Mouse (Mus musculus) liver, embryonic 11.5 days (tissue): ENCODE measurements at regions not wholly inside any gene's neighbourhood (a gene's known extent, or its start where the extent isn't known, plus 50 kb on each side); places are given as distances from the start of the nearest gene placed in this dataset.

Source experiments
- ATAC-seq: fragments of 200-750 bp; cut with Nextera tagmentation; replicated peaks from 2 replicates; pipeline ENCODE4 v1.8.0; 2017; ENCODE audit warnings: moderate number of reproducible peaks, mild to moderate bottlenecking, moderate TSS enrichment, moderate library complexity; ENCODE audit not compliant: low FRiP score
- DNase-seq: peaks from one replicate; pipeline ENCODE4 v3.0.0-alpha.2; 2017; ENCODE audit warnings: low spot score
- H3K27ac ChIP-seq: fragments of 300-500 bp; sonication (generic); 2 replicates; pipeline ENCODE4 v1.5.1; 2014; ENCODE audit warnings: mild to moderate bottlenecking, low read depth, low read length, control low read depth
- H3K27me3 ChIP-seq: fragments of 300-500 bp; sonication (generic); replicated peaks from 2 replicates; pipeline ENCODE4 v1.6.1; 2014; ENCODE audit warnings: low read length, mixed read lengths; ENCODE audit not compliant: control insufficient read depth, insufficient read depth
- H3K36me3 ChIP-seq: fragments of 300-500 bp; sonication (generic); 2 replicates; pipeline ENCODE4 v1.6.1; 2014; ENCODE audit warnings: mild to moderate bottlenecking, low read length, moderate library complexity, mixed read lengths; ENCODE audit not compliant: control insufficient read depth, insufficient read depth
- H3K4me1 ChIP-seq: fragments of 300-500 bp; sonication (generic); replicated peaks from 2 replicates; pipeline ENCODE4 v1.6.1; 2014; ENCODE audit warnings: low read length, mixed read lengths; ENCODE audit not compliant: control insufficient read depth, insufficient read depth
- H3K4me2 ChIP-seq: fragments of 300-500 bp; sonication (generic); 2 replicates; pipeline ENCODE4 v1.6.1; 2014; ENCODE audit warnings: mild to moderate bottlenecking, control low read depth, moderate library complexity
- H3K4me3 ChIP-seq: fragments of 300-500 bp; sonication (generic); 2 replicates; pipeline ENCODE4 v1.5.1; 2014; ENCODE audit warnings: low read depth, low read length, control low read depth
- H3K9ac ChIP-seq: fragments of 300-500 bp; sonication (generic); 2 replicates; pipeline ENCODE4 v1.6.1; 2014; ENCODE audit warnings: low read depth, low read length, control low read depth
- H3K9me3 ChIP-seq: fragments of 300-500 bp; sonication (generic); 2 replicates; pipeline ENCODE4 v1.6.1; 2016; ENCODE audit warnings: low read length, inconsistent platforms, mixed read lengths; ENCODE audit not compliant: control insufficient read depth
- WGBS: fragments of 180-500 bp; shearing (Covaris S2); extraction: QIAGEN DNeasy Blood & Tissue Kit; methylation state at CpG from one replicate; pipeline ENCODE4 v1.1.7; 2014; 5-methylcytosine and 5-hydroxymethylcytosine counted together

GRCm38 (mm10) chr9:85497348-85497747, 170.2 kb upstream of the Tent5a start:
- H3K4me2 ChIP-seq = no peak overlapping the region
- no peaks in the 10 kb centered on the region for H3K36me3 ChIP-seq
- no peaks in the 10 kb centered on the region for H3K4me1 ChIP-seq
- H3K9ac ChIP-seq = no peak overlapping the region
- H3K27ac ChIP-seq = no peak overlapping the region
- ATAC-seq = no peak
- WGBS = 97% methylated on average over 1 of the region's 1 CpGs
- DNase-seq = no peak
- H3K4me3 ChIP-seq = no peak overlapping the region
- no peaks in the 10 kb centered on the region for H3K27me3 ChIP-seq
- H3K9me3 ChIP-seq = no peaks in the 10 kb centered on the region

GRCm38 (mm10) chr9:85496506-85497239, 169.5 kb upstream of the Tent5a start:
- no peaks in the 10 kb centered on the region for H3K9me3 ChIP-seq
- ATAC-seq = no peak
- H3K4me1 ChIP-seq = no peaks in the 10 kb centered on the region
- no peak for DNase-seq
- WGBS = 71% methylated on average over 8 of the region's 8 CpGs
- no peak overlapping the region for H3K9ac ChIP-seq
- H3K4me3 ChIP-seq = no peak overlapping the region
- no peaks in the 10 kb centered on the region for H3K36me3 ChIP-seq
- H3K4me2 ChIP-seq = no peak overlapping the region
- no peak overlapping the region for H3K27ac ChIP-seq
- no peaks in the 10 kb centered on the region for H3K27me3 ChIP-seq

GRCm38 (mm10) chr9:85495056-85495455, 167.9 kb upstream of the Tent5a start:
- 74% methylated on average over 4 of the region's 4 CpGs for WGBS
- H3K36me3 ChIP-seq = no peaks in the 10 kb centered on the region

GRCm38 (mm10) chr9:85493760-85494159, 166.6 kb upstream of the Tent5a start:
- 79% methylated on average over 4 of the region's 4 CpGs for WGBS
- no peak for ATAC-seq

More at GRCm38 (mm10) chr9:85495056-85495455, 167.9 kb upstream of the Tent5a start:
- H3K9ac ChIP-seq = no peak overlapping the region
- no peak for DNase-seq
- H3K27ac ChIP-seq = no peak overlapping the region
- H3K27me3 ChIP-seq = no peaks in the 10 kb centered on the region
- no peaks in the 10 kb centered on the region for H3K9me3 ChIP-seq
- ATAC-seq = no peak
- H3K4me3 ChIP-seq = no peak overlapping the region
- H3K4me1 ChIP-seq = no peaks in the 10 kb centered on the region
- no peak overlapping the region for H3K4me2 ChIP-seq

GRCm38 (mm10) chr9:85490367-85490766, 163.2 kb upstream of the Tent5a start:
- Histone ChIP-seq H3K4me1 (no peaks in the 10 kb centered on the region), H3K27me3 (no peaks in the 10 kb centered on the region), H3K4me2 (no peak overlapping the region), H3K9ac (no peak overlapping the region), H3K36me3 (no peaks in the 10 kb centered on the region), H3K4me3 (no peak overlapping the region), H3K27ac (no peak overlapping the region), H3K9me3 (no peaks in the 10 kb centered on the region)
- ATAC-seq (no peak), DNase-seq (no peak)
- 73% methylated on average over 3 of the region's 3 CpGs for WGBS

More at GRCm38 (mm10) chr9:85493760-85494159, 166.6 kb upstream of the Tent5a start:
- H3K27me3 ChIP-seq = no peaks in the 10 kb centered on the region
- H3K4me2 ChIP-seq = no peak overlapping the region
- DNase-seq = no peak
- H3K9me3 ChIP-seq = no peaks in the 10 kb centered on the region
- H3K4me3 ChIP-seq = no peak overlapping the region
- no peak overlapping the region for H3K27ac ChIP-seq
- no peak overlapping the region for H3K9ac ChIP-seq
- H3K36me3 ChIP-seq = no peaks in the 10 kb centered on the region
- H3K4me1 ChIP-seq = no peaks in the 10 kb centered on the region

- 58% methylated on average over 2 of the region's 2 CpGs for WGBS
- H3K9me3 ChIP-seq = no peaks in the 10 kb centered on the region
- ATAC-seq = no peak
- H3K36me3 ChIP-seq = no peaks in the 10 kb centered on the region
- no peaks in the 10 kb centered on the region for H3K4me1 ChIP-seq
- no peak overlapping the region for H3K9ac ChIP-seq
- H3K27me3 ChIP-seq = no peaks in the 10 kb centered on the region
- no peak overlapping the region for H3K4me3 ChIP-seq
- no peak overlapping the region for H3K4me2 ChIP-seq
- DNase-seq = no peak
- no peak overlapping the region for H3K27ac ChIP-seq
Observed at GRCm38 (mm10) chr9:85487915-85488314, 160.8 kb upstream of the Tent5a start.

GRCm38 (mm10) chr9:85487052-85487668, 160.0 kb upstream of the Tent5a start:
- H3K27ac ChIP-seq = no peak overlapping the region
- no peak for DNase-seq
- 57% methylated on average over 3 of the region's 3 CpGs for WGBS
- H3K4me2 ChIP-seq = no peak overlapping the region
- no peaks in the 10 kb centered on the region for H3K9me3 ChIP-seq
- no peaks in the 10 kb centered on the region for H3K4me1 ChIP-seq
- ATAC-seq = no peak
- H3K36me3 ChIP-seq = no peaks in the 10 kb centered on the region
- no peaks in the 10 kb centered on the region for H3K27me3 ChIP-seq
- no peak overlapping the region for H3K9ac ChIP-seq
- no peak overlapping the region for H3K4me3 ChIP-seq

- Histone ChIP-seq H3K4me1 (no peaks in the 10 kb centered on the region), H3K27me3 (no peaks in the 10 kb centered on the region), H3K27ac (no peak overlapping the region), H3K4me2 (no peak overlapping the region), H3K36me3 (no peaks in the 10 kb centered on the region), H3K9ac (no peak overlapping the region), H3K9me3 (no peaks in the 10 kb centered on the region), H3K4me3 (no peak overlapping the region)
- DNase-seq (no peak), ATAC-seq (no peak)
- 74% methylated on average over 1 of the region's 1 CpGs for WGBS
Observed at GRCm38 (mm10) chr9:85485749-85486148, 158.6 kb upstream of the Tent5a start.

GRCm38 (mm10) chr9:85483248-85483647, 156.1 kb upstream of the Tent5a start:
- no peak for ATAC-seq
- H3K9me3 ChIP-seq = no peaks in the 10 kb centered on the region
- WGBS = 88% methylated on average over 4 of the region's 4 CpGs
- H3K27me3 ChIP-seq = no peaks in the 10 kb centered on the region
- no peaks in the 10 kb centered on the region for H3K36me3 ChIP-seq
- no peak overlapping the region for H3K27ac ChIP-seq
- H3K4me2 ChIP-seq = no peak overlapping the region
- H3K4me1 ChIP-seq = no peaks in the 10 kb centered on the region
- no peak overlapping the region for H3K9ac ChIP-seq
- DNase-seq = no peak
- H3K4me3 ChIP-seq = no peak overlapping the region
